Mouse (Mus musculus) bone marrow, adult 2 months (tissue): ENCODE measurements around the gene Kdm5a. TPM values are rescaled to one million over a fixed set of nuclear protein-coding genes. Genes with fewer than 3 reads are reported as not detected.

Source experiments
- H3K27ac ChIP-seq: fragments of 200-500 bp; 2 replicates; pipeline ENCODE4 v1.5.1; 2012; ENCODE audit warnings: low read depth, mild to moderate bottlenecking, control low read depth, inconsistent platforms, low read length; ENCODE audit not compliant: control insufficient read depth, poor library complexity, insufficient read depth
- H3K4me1 ChIP-seq: fragments of 200-500 bp; 2 replicates; pipeline ENCODE4 v1.6.1; 2011; ENCODE audit warnings: low read length; ENCODE audit not compliant: control insufficient read depth, insufficient read depth
- H3K4me3 ChIP-seq: fragments of 200-500 bp; replicated peaks from 2 replicates; pipeline ENCODE3; 2011; ENCODE audit warnings: mild to moderate bottlenecking, low read depth, low read length, control low read depth; ENCODE audit not compliant: control insufficient read depth
- CTCF ChIP-seq: fragments of 200-500 bp; IDR thresholded peaks from 2 replicates; pipeline ENCODE4 v1.5.1; 2011; ENCODE audit warnings: low read length, control low read depth; ENCODE audit not compliant: control insufficient read depth, insufficient read depth
- POLR2A ChIP-seq: fragments of 200-500 bp; IDR thresholded peaks from 2 replicates; pipeline ENCODE4 v1.6.1; 2011; ENCODE audit warnings: low read depth, mild to moderate bottlenecking, control low read depth, low read length, borderline replicate concordance; ENCODE audit not compliant: control insufficient read depth
- WGBS: fragments of 180-500 bp; shearing (Covaris S2); methylation state at CpG from one replicate; pipeline ENCODE4 v1.1.7; 2018; 5-methylcytosine and 5-hydroxymethylcytosine counted together
- polyA plus RNA-seq: library from polyadenylated mRNA; stranded (reverse); fragments of >200 nt; gene quantifications from 2 replicates; pipeline ENCODE4 v1.2.4, GENCODE M21; 2011; ENCODE audit warnings: low replicate concordance; ENCODE audit not compliant: missing spikeins, insufficient read depth, insufficient read length

Gene Kdm5a
- polyA plus RNA-seq, 1 experiment: 51.3 TPM

GRCm38 (mm10) chr6:120472455-120473140, 108.7 kb downstream of the Kdm5a start:
- H3K27ac ChIP-seq: peak overlapping the region; percentile 77
- peaks cover 17% of the 10 kb centered on the region; the same call in 1 of the 2 replicates for H3K4me1 ChIP-seq
- WGBS: 37% methylated on average over 8 of the region's 8 CpGs
- H3K4me3 ChIP-seq: no peak overlapping the region
- TF ChIP-seq CTCF: no peak

DNA sequence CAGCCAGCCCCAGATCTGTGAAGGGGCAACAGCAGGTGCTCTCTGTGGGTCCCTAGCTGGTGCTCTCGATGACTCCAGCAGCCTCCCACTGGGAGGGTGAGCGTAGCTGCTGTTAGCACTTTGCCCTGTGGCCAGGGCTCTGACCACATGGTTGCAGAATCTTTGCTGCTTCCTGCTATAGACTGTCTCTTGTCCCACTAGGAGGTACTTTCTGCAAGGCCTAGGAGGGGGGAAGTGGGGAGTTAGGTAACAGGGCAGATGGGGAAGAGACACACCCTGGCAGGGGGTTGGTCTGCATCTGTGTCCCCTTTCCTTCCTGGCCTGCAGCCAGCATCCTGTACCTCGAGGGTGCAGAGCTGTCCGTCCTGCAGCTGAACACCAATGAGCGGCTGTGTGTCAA, 109.5 kb downstream of the Kdm5a start:
- 13% methylated on average over 5 of the region's 5 CpGs for WGBS
- peak overlapping the region; percentile 25; the same call in 1 of the 2 replicates for H3K27ac ChIP-seq

GRCm38 (mm10) chr6:120475288-120475687, 111.4 kb downstream of the Kdm5a start:
- Histone ChIP-seq H3K4me3 (no peak overlapping the region), H3K27ac (no peak overlapping the region), H3K4me1 (peaks cover 15% of the 10 kb centered on the region; the same call in 1 of the 2 replicates)
- 90% methylated on average over 8 of the region's 8 CpGs for WGBS
- TF ChIP-seq POLR2A: no peak
- TF ChIP-seq CTCF: no peak

More for the DNA sequence above, 109.5 kb downstream of the Kdm5a start:
- H3K4me1 ChIP-seq: peaks cover 17% of the 10 kb centered on the region; the same call in 1 of the 2 replicates
- no peak for TF ChIP-seq POLR2A
- no peak for TF ChIP-seq CTCF
- peak overlapping the region; percentile 2 for H3K4me3 ChIP-seq

DNA sequence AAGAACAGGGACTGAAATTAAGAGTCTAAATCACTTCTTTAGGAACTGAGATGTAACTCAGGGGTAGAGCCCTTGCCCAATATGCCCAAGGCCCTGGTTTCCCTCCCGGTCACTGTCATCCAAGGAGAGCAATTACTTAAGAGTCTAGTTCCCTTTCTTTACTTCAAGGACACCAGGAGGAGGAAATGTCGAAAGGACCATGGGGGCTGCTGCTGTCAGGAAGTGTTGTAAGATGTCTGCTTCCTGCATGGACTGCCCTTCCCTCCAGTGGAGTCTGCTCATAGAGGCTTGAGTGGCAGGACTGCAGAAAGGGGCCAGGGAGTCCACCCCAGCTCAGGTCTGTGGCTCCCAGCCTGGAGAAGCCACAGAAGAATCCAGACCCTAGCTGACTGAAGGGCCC, 115.4 kb downstream of the Kdm5a start:
- TF ChIP-seq CTCF: no peak
- TF ChIP-seq POLR2A: no peak
- H3K27ac ChIP-seq: peak overlapping the region; percentile 32
- H3K4me1 ChIP-seq: peaks cover 13% of the 10 kb centered on the region; the same call in 1 of the 2 replicates
- no peak overlapping the region for H3K4me3 ChIP-seq
- 11% methylated on average over 2 of the region's 2 CpGs for WGBS

- H3K27ac ChIP-seq: no peak overlapping the region
- TF ChIP-seq POLR2A: no peak
- TF ChIP-seq CTCF: no peak
- H3K4me1 ChIP-seq: peaks cover 12% of the 10 kb centered on the region; the same call in 1 of the 2 replicates
- no peak overlapping the region for H3K4me3 ChIP-seq
- WGBS: 71% methylated on average over 5 of the region's 5 CpGs
These were observed 116.4 kb downstream of the Kdm5a start for GRCm38 (mm10) chr6:120480361-120480760.

DNA sequence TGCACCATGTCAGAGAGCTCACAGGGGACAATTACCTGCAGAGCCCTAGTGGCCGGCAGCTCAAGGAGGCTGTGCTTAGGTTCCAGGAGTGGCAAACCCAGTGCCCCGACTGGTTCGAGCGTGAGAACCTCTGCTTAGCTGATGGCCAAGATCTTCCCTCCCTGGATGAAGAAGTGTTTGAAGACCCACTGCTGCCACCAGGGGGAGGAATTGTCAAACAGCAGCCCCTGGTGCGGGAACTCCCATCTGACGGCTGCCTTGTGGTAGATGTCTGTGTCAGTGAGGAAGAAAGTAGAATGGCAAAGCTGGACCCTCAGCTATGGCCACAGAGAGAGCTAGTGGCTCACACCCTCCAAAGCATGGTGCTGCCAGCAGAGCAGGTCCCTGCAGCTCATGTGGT, 117.6 kb downstream of the Kdm5a start:
- Histone ChIP-seq H3K27ac (peak overlapping the region; percentile 23; the same call in 1 of the 2 replicates), H3K4me3 (no peak overlapping the region), H3K4me1 (peaks cover 16% of the 10 kb centered on the region)
- WGBS: 80% methylated on average over 6 of the region's 6 CpGs
- no peak for TF ChIP-seq POLR2A
- peak; percentile 51; the same call in 1 of the 2 replicates for TF ChIP-seq CTCF

- TF ChIP-seq CTCF (no peak), POLR2A (0 out of 2 replicates have a peak, but pooled peaks have one; percentile 25)
- Histone ChIP-seq H3K27ac (peak overlapping the region; percentile 23; the same call in 1 of the 2 replicates), H3K4me1 (peaks cover 16% of the 10 kb centered on the region), H3K4me3 (no peak overlapping the region)
- 91% methylated on average over 14 of the region's 14 CpGs for WGBS
These were observed 118.1 kb downstream of the Kdm5a start for GRCm38 (mm10) chr6:120482021-120482420.

GRCm38 (mm10) chr6:120482756-120483155, 118.8 kb downstream of the Kdm5a start:
- Histone ChIP-seq H3K4me3 (no peak overlapping the region), H3K4me1 (peaks cover 16% of the 10 kb centered on the region), H3K27ac (peak overlapping the region; percentile 52; the same call in 1 of the 2 replicates)
- TF ChIP-seq CTCF: no peak
- no peak for TF ChIP-seq POLR2A
- 36% methylated on average over 6 of the region's 6 CpGs for WGBS
